In the genomic region with DNA sequence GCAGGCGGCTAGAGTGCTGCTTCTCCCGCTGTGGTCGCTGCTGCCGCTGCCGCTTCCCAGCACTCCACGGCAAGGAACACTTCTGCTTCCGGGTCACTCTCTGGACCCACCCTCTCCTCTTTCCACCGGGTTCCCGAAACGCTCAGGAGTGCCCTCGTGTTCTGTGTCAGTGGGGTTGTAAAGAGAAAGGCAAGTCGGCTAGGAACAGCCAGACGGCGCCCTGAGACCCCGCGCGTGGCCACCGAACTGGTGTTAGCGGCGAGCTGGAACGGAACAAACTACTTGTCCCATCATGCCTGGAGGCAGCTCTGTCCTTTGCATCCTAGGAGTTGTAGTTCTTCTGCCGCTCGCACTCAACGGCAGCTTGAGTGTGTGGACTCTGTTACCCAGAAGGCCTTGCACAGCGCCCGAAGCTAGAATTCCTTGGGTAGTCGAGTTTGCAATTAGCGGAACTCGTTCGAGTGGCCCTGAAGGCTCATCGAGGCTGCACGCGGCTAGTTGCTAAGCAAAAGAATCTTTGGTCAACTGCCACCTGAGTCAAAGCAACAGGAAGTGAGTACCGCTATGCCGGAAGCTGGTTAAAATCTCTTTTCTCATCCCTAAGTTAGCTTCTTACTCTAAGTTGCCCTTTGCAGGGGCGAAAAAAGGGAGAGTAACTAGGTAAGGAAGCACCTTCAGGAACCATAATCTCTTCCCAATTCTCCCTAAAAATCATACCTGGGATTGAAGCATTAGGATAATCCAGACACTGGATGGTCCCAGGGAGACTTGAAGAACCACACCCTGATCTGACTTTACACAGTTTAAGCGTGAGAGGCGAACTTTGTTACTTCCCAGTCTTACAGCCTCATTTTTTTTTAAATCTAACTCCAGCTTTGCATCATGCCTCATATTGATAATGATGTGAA, we compare ENCODE assay signal across 8 mouse cellular contexts. TPM values are rescaled to one million over a fixed set of nuclear protein-coding genes. Genes with fewer than 3 reads are reported as not detected.
DNase-seq lines count a peak whose midpoint lies in the region; ATAC-seq and TF ChIP-seq lines count a peak whose summit lies in the region.

Gene Gmpr2, plus strand, starts transcription at position 109 of the 908 bp plus-strand sequence.
Gene Nedd8, minus strand, starts transcription at position 292 of the 908 bp plus-strand sequence.

- POLR2A ChIA-PET in Patski (lab: Charles Lee), result interaction anchor here (0.6 to 1.2 kb wide), 5 partner anchors 8 to 808 kb away, joined by 3 to 6 read pairs (median 3); no protein-coding TSS in a partner anchor

- CTCF ChIA-PET in Patski (lab: Charles Lee), result interaction anchor here (1.0 to 1.3 kb wide), 4 partner anchors 9 to 115 kb away, joined by 3 to 4 read pairs (median 3); partner anchors contain the start of gene Tinf2

- peak; percentile 97 for ATAC-seq in Patski
- peak; percentile 99 for ATAC-seq in hindbrain, embryonic 13.5 days (ENCODE audit: low FRiP score)

- H3K36me3 ChIP-seq in hindbrain, embryonic 13.5 days, result peaks cover 27% of the 10 kb centered on the region

- H3K27me3 ChIP-seq in Patski, result no peaks in the 10 kb centered on the region
- no peaks in the 10 kb centered on the region for H3K27me3 ChIP-seq in hindbrain, embryonic 13.5 days

- under 1% methylated on average over 38 of the region's 38 CpGs for WGBS in hindbrain, embryonic 13.5 days

- peaks cover 37% of the 10 kb centered on the region for H3K4me1 ChIP-seq in hindbrain, embryonic 13.5 days (replicated peaks)

- peak within 1 kb of the TSS; percentile 86 for H3K9ac ChIP-seq in hindbrain, embryonic 13.5 days

- peak within 1 kb of the TSS; percentile 62 for H3K4me3 ChIP-seq in hindbrain, embryonic 13.5 days

- H3K27ac ChIP-seq in hindbrain, embryonic 13.5 days, result peak within 1 kb of the TSS; percentile 93

- H3K4me2 ChIP-seq in hindbrain, embryonic 13.5 days, result peak within 1 kb of the TSS; percentile 97

- peak; percentile 77 for DNase-seq in Patski (ENCODE audit: low read depth, low spot score)
- peak; percentile 86 to 88 for DNase-seq in cerebellum, postnatal 14 days
- DNase-seq in frontal cortex, postnatal 14 days (ENCODE audit: low spot score in 2 of 2), result peak; percentile 91 to 93
- DNase-seq in layer of hippocampus, postnatal 25 days (ENCODE audit: extremely low spot score in 1 of 2, low spot score in 1 of 2), result peak; percentile 70 to 90
- DNase-seq in lung, postnatal 25 days (ENCODE audit: low spot score), result peak; percentile 97
- peak; percentile 93 for DNase-seq in retina, embryonic 14.5 days (ENCODE audit: low spot score)
- DNase-seq in thymus, postnatal 4 days, result peak; percentile 79

- in situ Hi-C loops in Patski (cut with MboI; ENCODE audit: low pct_unique_long_range_greater_than_20kb), result no loop called here

- no peak for TF ChIP-seq CTCF in Patski (IDR thresholded peaks at IDR 0.05)

- H3K9me3 ChIP-seq in hindbrain, embryonic 13.5 days, result no peaks in the 10 kb centered on the region

RNA-seq across cellular contexts. Expression of gene Gmpr2, which starts in this region (rescaled TPM):
- 35.9 TPM for polyA plus RNA-seq in Patski (2021)
- polyA plus RNA-seq in hindbrain, embryonic 13.5 days (2015; fragmentation: Nextera tagmentation; extraction: Ambion mirVana), result 51.1 and 52.9 TPM in 2 replicates
- 10 to 100 TPM; 26.8 to 29.3 TPM for total RNA-seq in layer of hippocampus, postnatal 25 days (2021)

RNA-seq across cellular contexts. Expression of gene Nedd8, which starts in this region (rescaled TPM):
- polyA plus RNA-seq in Patski (2021), result 325 TPM
- polyA plus RNA-seq in hindbrain, embryonic 13.5 days (2015; fragmentation: Nextera tagmentation; extraction: Ambion mirVana), result 585 and 628 TPM in 2 replicates
- 100 to 1,000 TPM; 303 to 311 TPM for total RNA-seq in layer of hippocampus, postnatal 25 days (2021)

Comparison
In these comparisons a context has a peak if more than half of its experiments do, and no peak if none do; other contexts are left out.
1. Peak in every context shown above with its lines: DNase-seq, ATAC-seq, H3K4me3 ChIP-seq and H3K27ac ChIP-seq.